17 mouse cellular contexts compared by ENCODE assay signal in genomic region chr9:89882583-89882982, GRCm38 (mm10). TPM values are rescaled to one million over a fixed set of nuclear protein-coding genes. Genes with fewer than 3 reads are reported as not detected.
"Had no signal": no experiment of that assay in that cellular context is flagged by ENCODE, and none has a peak within 500 bp of the region (broad histone marks: within the 10 kb centered on the region; RNA-seq: fewer than 3 reads in every experiment).

No protein-coding gene starts in this region.

- H3K4me2 ChIP-seq: liver, embryonic 13.5 days; lung, embryonic 15.5 days; midbrain, embryonic 13.5 days; neural tube, embryonic 13.5 days; stomach, embryonic 15.5 days had no signal

- DNase-seq: kidney, adult 11 months; kidney, adult 9 months; kidney, postnatal 14 days; liver, embryonic 13.5 days; liver, postnatal 0 days; lung, postnatal 14 days; right cerebral cortex, postnatal 4 days; spleen, adult 18-20 months; thymus, adult 2 months; thymus, postnatal 36 days had no signal

- H3K27ac ChIP-seq: limb, embryonic 10.5 days; liver, embryonic 13.5 days; lung, embryonic 15.5 days; macrophage; midbrain, embryonic 13.5 days; neural tube, embryonic 13.5 days; stomach, embryonic 15.5 days had no signal

- H3K9me3 ChIP-seq: lung, embryonic 15.5 days; stomach, embryonic 15.5 days had no signal

- H3K4me1 ChIP-seq: liver, embryonic 13.5 days; lung, embryonic 15.5 days; midbrain, embryonic 13.5 days; neural tube, embryonic 13.5 days; stomach, embryonic 15.5 days had no signal

- H3K9ac ChIP-seq: liver, embryonic 13.5 days; liver, postnatal 0 days; lung, embryonic 15.5 days; midbrain, embryonic 13.5 days; neural tube, embryonic 13.5 days; stomach, embryonic 15.5 days had no signal

- H3K4me3 ChIP-seq: limb, embryonic 10.5 days; liver, embryonic 13.5 days; lung, embryonic 15.5 days; megakaryocyte, embryonic 14.5 days; midbrain, embryonic 13.5 days; neural tube, embryonic 13.5 days; stomach, embryonic 15.5 days had no signal

- H3K36me3 ChIP-seq: limb, embryonic 10.5 days; liver, embryonic 13.5 days; lung, embryonic 15.5 days; midbrain, embryonic 13.5 days; neural tube, embryonic 13.5 days; stomach, embryonic 15.5 days had no signal

- ATAC-seq: liver, postnatal 0 days; midbrain, embryonic 13.5 days had no signal

RNA-seq across cellular contexts. Expression of gene Rasgrf1, which starts 27.1 kb away (rescaled TPM):
- polyA plus RNA-seq: liver, embryonic 13.5 days; macrophage had no signal
